Mouse (Mus musculus) spleen, adult 2 months (tissue): ENCODE results near the gene Car11. TPM values are rescaled to one million over a fixed set of nuclear protein-coding genes. Genes with fewer than 3 reads are reported as not detected.

Experiments used
- DNase-seq, 2 experiments: peaks; one replicate each; pipeline versions ENCODE4 v3.0.0 to v3.0.0-alpha.2; 2012 to 2021; ENCODE audit warnings: low spot score in 2 of 2, low read depth in 1 of 2
- H3K27ac ChIP-seq: fragments of 200-500 bp; 2 replicates; pipeline ENCODE4 v1.5.1; 2012; ENCODE audit warnings: low read length, inconsistent platforms; ENCODE audit not compliant: insufficient read depth
- H3K27me3 ChIP-seq: fragments of 200-500 bp; 2 replicates; pipeline ENCODE4 v1.6.1; 2012; ENCODE audit warnings: mild to moderate bottlenecking, moderate library complexity, low read length, inconsistent platforms; ENCODE audit not compliant: control insufficient read depth, insufficient read depth
- H3K36me3 ChIP-seq: fragments of 200-500 bp; 2 replicates; pipeline ENCODE4 v1.6.1; 2012; ENCODE audit warnings: mild to moderate bottlenecking, low read length, inconsistent platforms; ENCODE audit not compliant: control insufficient read depth, insufficient read depth
- H3K4me1 ChIP-seq: fragments of 200-500 bp; 2 replicates; pipeline ENCODE4 v1.6.1; 2011; ENCODE audit warnings: inconsistent platforms; ENCODE audit not compliant: control insufficient read depth, insufficient read depth, insufficient read length
- H3K4me3 ChIP-seq: fragments of 200-500 bp; 2 replicates; pipeline ENCODE4 v1.5.1; 2011; ENCODE audit warnings: mild to moderate bottlenecking, inconsistent platforms; ENCODE audit not compliant: insufficient read depth, insufficient read length; ENCODE audit errors: extremely low read depth
- CTCF ChIP-seq: fragments of 200-500 bp; IDR thresholded peaks from 2 replicates; pipeline ENCODE4 v1.5.1; 2011; ENCODE audit warnings: mild to moderate bottlenecking, inconsistent platforms; ENCODE audit not compliant: insufficient read depth, insufficient read length, insufficient replicate concordance; ENCODE audit errors: extremely low read depth
- POLR2A ChIP-seq: fragments of 200-500 bp; IDR thresholded peaks from 2 replicates; pipeline ENCODE4 v1.6.1; 2011; ENCODE audit warnings: low read depth, low read length, inconsistent platforms
- WGBS: fragments of 180-500 bp; shearing (Covaris S2); methylation state at CpG from one replicate; pipeline ENCODE4 v1.1.7; 2018; 5-methylcytosine and 5-hydroxymethylcytosine counted together
- polyA plus RNA-seq: library from polyadenylated mRNA; depleted of rRNA; stranded (reverse); fragments of >200 nt; gene quantifications from 2 replicates; pipeline ENCODE4 v1.2.3, GENCODE M21; 2012

Car11 gene
- polyA plus RNA-seq, 1 experiment, result 2.4 TPM

- 83% methylated on average over 7 of the region's 7 CpGs for WGBS
- no peak within 1 kb of the TSS for H3K4me3 ChIP-seq
Observed at GRCm38 (mm10) chr7:45666161-45666560, 33.5 kb upstream of the Car11 start, which contains the start of gene Fut2. Gene Fut2, minus strand, starts transcription at chr7:45666394.

DNA sequence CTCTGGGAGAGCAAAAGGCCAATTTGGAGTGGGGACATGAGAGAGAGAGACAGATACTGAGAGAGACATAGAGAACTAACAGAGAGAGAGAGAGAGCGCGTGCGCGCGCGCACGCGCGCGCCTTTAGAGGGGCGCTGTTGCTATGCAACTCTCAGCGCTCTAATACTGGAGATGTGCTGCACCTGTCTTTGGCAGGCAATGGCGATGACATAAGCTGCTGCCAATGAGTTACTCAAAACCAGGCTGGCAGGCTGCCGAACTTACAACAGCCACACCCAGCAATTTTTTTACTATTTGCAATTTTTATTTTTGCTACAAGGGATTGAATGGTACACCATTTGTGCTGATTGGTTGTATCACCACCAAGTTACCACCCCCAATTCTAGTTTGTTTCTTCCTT is 31.9 kb upstream of the Car11 start:
- no peaks in the 10 kb centered on the region for H3K4me1 ChIP-seq
- TF ChIP-seq POLR2A (no peak), CTCF (no peak)
- H3K36me3 ChIP-seq, result no peaks in the 10 kb centered on the region
- H3K27ac ChIP-seq, result no peak overlapping the region
- 91% methylated on average over 14 of the region's 14 CpGs for WGBS
- H3K4me3 ChIP-seq, result no peak overlapping the region
- H3K27me3 ChIP-seq, result no peaks in the 10 kb centered on the region
- no peak for DNase-seq

More at GRCm38 (mm10) chr7:45666161-45666560, 33.5 kb upstream of the Car11 start, which contains the start of gene Fut2:
- TF ChIP-seq CTCF (no peak), POLR2A (no peak)
- no peaks in the 10 kb centered on the region for H3K4me1 ChIP-seq
- no peak within 1 kb of the TSS for H3K27ac ChIP-seq
- no peak for DNase-seq
- H3K27me3 ChIP-seq, result no peaks in the 10 kb centered on the region
- H3K36me3 ChIP-seq, result no peaks in the 10 kb centered on the region

DNA sequence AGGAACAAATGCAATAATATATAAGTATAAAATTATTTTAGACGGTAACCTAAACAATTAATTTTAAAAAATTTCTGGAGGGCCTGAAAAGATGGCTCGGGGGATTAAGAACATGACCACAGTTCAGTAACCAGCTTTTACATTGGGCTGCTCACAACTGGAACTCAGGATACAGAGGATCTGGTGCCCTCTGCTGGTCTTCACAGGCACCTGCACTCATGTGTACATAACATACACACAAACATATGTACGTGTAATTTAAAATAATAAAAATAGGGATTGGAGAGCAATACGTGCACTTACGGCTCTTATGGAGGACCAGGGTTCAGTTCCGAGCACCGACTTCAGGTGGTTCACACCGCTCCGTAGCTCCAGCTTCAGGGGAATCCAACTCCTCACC is 30.7 kb upstream of the Car11 start:
- Histone ChIP-seq H3K27ac (no peak overlapping the region), H3K27me3 (no peaks in the 10 kb centered on the region), H3K4me1 (no peaks in the 10 kb centered on the region), H3K36me3 (no peaks in the 10 kb centered on the region), H3K4me3 (no peak overlapping the region)
- TF ChIP-seq CTCF (no peak), POLR2A (no peak)
- WGBS, result 94% methylated on average over 9 of the region's 9 CpGs
- no peak for DNase-seq

DNA sequence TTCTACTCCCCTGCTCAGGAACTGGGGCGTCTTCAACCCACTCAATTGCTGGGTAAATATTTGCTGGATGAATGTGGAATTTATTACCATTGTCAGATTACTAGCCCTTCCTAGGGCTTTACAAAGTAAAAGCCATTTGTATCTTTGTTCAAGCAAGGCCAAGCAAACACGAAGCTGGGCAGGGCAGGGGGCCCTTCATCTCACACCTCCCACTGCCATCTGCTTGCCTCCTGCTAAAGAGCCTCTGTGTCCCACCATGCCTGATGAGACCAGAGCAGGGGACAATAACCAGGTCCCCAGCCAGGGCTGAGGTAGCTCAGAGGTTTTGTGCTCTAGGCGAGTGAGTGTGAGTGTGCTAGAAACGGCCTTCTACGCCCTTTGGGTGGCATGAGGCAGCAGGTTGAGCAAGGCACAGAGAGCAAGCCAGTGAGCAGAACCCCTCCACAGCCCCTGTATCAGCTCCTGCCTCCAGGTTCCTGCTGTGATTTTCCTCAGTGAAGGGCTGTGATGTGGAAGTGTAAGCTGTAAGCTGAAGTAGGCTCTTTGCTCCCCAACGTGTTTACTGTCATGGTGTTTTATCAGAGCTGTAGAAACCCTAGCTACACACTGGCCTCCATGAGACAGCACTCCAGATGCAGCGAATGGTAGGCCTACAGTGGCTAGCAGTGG is 21.9 kb upstream of the Car11 start:
- no peak for TF ChIP-seq POLR2A
- no peak for TF ChIP-seq CTCF
- no peak overlapping the region for H3K4me3 ChIP-seq
- no peaks in the 10 kb centered on the region for H3K36me3 ChIP-seq
- no peak for DNase-seq
- H3K4me1 ChIP-seq, result peaks cover 25% of the 10 kb centered on the region
- H3K27ac ChIP-seq, result no peak overlapping the region
- WGBS, result 93% methylated on average over 7 of the region's 7 CpGs
- H3K27me3 ChIP-seq, result no peaks in the 10 kb centered on the region

DNA sequence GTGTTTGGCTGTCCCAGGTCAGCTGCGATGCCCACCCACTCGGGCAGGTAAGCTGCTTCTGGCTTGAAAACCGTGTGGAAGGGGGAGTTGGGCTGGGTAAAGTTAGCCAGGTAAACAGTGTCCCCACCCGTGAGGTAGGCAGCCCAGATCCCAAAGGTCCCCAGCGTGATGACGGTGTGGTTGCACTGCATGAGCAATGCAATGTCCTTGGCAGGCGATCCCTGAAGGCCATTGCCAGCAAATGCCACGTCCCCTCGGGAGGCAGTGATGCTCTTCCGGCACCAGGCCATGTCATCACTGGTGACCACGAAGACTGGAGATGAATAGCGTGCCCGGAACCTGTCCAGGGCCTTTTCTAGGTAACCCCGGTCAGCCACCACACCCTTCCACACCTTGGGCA is 21.1 kb upstream of the Car11 start:
- TF ChIP-seq CTCF (no peak), POLR2A (no peak)
- Histone ChIP-seq H3K27ac (no peak overlapping the region), H3K4me1 (peaks cover 25% of the 10 kb centered on the region), H3K27me3 (no peaks in the 10 kb centered on the region), H3K36me3 (no peaks in the 10 kb centered on the region), H3K4me3 (no peak overlapping the region)
- 91% methylated on average over 14 of the region's 14 CpGs for WGBS
- no peak for DNase-seq

GRCm38 (mm10) chr7:45679966-45680621 is 19.5 kb upstream of the Car11 start:
- peaks cover 25% of the 10 kb centered on the region for H3K4me1 ChIP-seq
- TF ChIP-seq CTCF, result no peak
- no peaks in the 10 kb centered on the region for H3K27me3 ChIP-seq
- WGBS, result 80% methylated on average over 14 of the region's 14 CpGs
- H3K36me3 ChIP-seq, result no peaks in the 10 kb centered on the region
- no peak for DNase-seq
- peak overlapping the region; percentile 89 for H3K27ac ChIP-seq
- H3K4me3 ChIP-seq, result no peak overlapping the region
